Mouse (Mus musculus): Measurements from ENCODE around the gene Tnfrsf13b. TPM values are rescaled to one million over a fixed set of nuclear protein-coding genes. Genes with fewer than 3 reads are reported as not detected.
A peak's percentile ranks its signal among the peaks of the same experiment; 100 is the strongest.

Tnfrsf13b gene
- polyA plus RNA-seq (2016; fragmentation: Nextera tagmentation; extraction: Ambion mirVana), result 1.1 and 1.2 TPM in 2 replicates

DNA sequence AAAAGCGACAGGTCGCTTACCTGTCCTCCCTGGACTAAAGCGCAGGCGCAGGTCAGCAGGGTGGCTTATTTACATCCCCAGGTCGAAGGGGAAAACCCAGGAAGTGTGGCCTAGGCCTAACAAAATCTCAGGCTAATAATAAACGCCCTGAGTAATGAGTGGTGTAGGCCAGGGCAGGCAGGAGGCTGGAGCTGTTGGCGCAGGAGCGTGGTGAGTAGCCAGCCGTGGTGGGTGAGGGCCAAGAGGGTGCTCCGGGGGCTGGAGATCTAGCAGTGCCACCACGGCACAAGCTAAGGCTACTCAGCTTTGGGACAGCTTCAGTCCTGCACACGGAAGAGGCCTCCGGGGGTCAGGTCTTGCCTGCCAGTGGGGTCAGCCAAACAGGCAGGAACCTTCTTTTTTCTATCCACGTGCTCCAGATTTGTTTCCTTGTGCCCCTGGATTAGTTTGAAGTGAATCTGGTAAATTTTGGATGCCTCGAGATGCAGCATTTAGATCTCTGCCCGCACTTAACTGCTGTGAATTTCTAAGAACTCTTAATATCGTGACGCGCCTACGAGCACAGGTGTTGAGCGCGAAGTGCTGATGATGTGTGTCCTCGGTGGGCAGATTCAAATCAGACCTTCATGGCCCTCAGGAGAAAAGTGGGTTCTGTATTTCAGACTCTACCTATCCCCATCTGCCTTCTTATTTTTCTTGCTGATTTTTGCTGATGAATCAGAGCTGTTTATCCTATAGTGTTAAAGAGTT lies at the start of gene Tnfrsf13b:
Tnfrsf13b (plus strand) TSS at position 150 of the 750 bp plus-strand sequence.
- H3K4me3 ChIP-seq, result no peak within 1 kb of the TSS
- 0 out of 2 replicates have a peak, but pooled peaks cover 3% of the 10 kb centered on the region for H3K4me1 ChIP-seq
- H3K27ac ChIP-seq, result no peak within 1 kb of the TSS
- no peak for DNase-seq (ENCODE audit: low spot score)
- no peaks in the 10 kb centered on the region for H3K9me3 ChIP-seq
- H3K36me3 ChIP-seq, result no peaks in the 10 kb centered on the region
- 83% methylated on average over 23 of the region's 23 CpGs for WGBS
- 0 out of 2 replicates have a peak, but pooled peaks cover 4% of the 10 kb centered on the region for H3K27me3 ChIP-seq (ENCODE audit: insufficient read depth, poor library complexity, severe bottlenecking)

DNA sequence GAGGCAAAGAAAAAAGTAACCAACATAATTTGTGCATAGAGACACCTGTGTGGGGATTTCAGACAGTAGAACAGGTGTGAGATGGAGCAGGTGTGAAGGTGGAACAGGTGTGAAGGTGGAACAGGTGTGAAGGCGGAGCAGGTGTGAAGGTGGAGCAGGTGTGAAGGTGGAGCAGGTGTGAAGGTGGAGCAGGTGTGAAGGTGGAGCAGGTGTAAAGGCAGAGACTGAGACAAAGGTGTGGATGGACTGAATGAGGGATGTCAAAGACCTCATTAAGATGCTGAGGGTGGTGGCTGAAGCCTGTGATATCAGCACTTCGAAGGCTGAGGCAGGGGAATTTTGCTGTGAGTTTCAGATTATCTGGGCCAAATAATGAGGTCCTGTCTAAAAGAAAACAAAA lies 44.9 kb upstream of the Tnfrsf13b start:
- Histone ChIP-seq H3K36me3 (no peaks in the 10 kb centered on the region), H3K4me3 (no peak overlapping the region), H3K4me1 (peaks cover 6% of the 10 kb centered on the region; the same call in 1 of the 2 replicates), H3K27me3 (ENCODE audit: insufficient read depth, poor library complexity, severe bottlenecking) (peaks cover 18% of the 10 kb centered on the region; the same call in 1 of the 2 replicates), H3K27ac (no peak overlapping the region), H3K9me3 (no peaks in the 10 kb centered on the region)
- 70% methylated on average over 2 of the region's 2 CpGs for WGBS
- no peak for DNase-seq (ENCODE audit: low spot score)

DNA sequence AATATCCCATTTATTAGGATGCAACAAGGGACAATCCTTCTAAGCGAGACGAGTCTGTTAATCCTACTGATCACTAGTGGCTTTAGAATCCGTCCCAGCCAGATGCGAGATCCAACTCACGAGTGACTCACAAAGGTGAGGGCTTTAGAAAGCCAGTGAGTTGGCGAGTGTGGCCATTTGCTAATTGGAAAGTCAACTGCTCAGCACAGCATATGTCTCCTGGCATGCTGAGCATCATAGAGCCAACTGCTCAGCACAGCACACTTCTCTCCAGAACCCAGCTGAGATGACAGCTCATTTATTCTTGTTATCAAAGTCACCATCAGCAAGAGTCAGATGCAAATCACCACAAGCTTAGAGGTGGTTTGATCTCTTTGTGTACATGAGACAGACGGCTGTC lies 36.4 kb upstream of the Tnfrsf13b start:
- 75% methylated on average over 7 of the region's 7 CpGs for WGBS
- no peak overlapping the region for H3K27ac ChIP-seq

DNA sequence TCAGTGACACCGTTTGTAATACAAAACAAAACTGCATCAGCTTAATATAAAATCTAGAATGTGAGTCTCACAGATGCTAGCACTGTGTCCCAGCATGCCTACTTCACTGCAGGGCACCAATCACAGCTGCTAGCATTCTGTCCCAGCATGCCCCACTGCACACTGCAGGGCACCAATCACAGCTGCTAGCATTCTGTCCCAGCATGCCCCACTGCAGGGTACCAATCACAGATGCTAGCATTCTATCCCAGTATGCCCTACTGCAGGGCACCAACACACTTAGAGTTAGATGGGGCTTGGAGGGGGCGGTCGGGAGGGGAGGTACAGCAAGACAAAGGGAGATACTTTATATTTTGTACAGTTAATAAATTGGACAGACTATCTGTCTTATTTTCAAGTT lies 35.4 kb upstream of the Tnfrsf13b start:
- no peaks in the 10 kb centered on the region for H3K36me3 ChIP-seq
- no peaks in the 10 kb centered on the region for H3K27me3 ChIP-seq (ENCODE audit: insufficient read depth, poor library complexity, severe bottlenecking)
- no peak overlapping the region for H3K4me3 ChIP-seq
- 59% methylated on average over 3 of the region's 3 CpGs for WGBS
- H3K27ac ChIP-seq, result no peak overlapping the region
- H3K9me3 ChIP-seq, result no peaks in the 10 kb centered on the region
- no peaks in the 10 kb centered on the region; the same call in 1 of the 2 replicates for H3K4me1 ChIP-seq
- DNase-seq (ENCODE audit: low spot score), result no peak

More for the DNA sequence above, 36.4 kb upstream of the Tnfrsf13b start:
- no peaks in the 10 kb centered on the region for H3K9me3 ChIP-seq
- H3K36me3 ChIP-seq, result no peaks in the 10 kb centered on the region
- no peaks in the 10 kb centered on the region for H3K27me3 ChIP-seq (ENCODE audit: insufficient read depth, poor library complexity, severe bottlenecking)
- H3K4me3 ChIP-seq, result no peak overlapping the region
- DNase-seq (ENCODE audit: low spot score), result no peak
- H3K4me1 ChIP-seq, result peaks cover 6% of the 10 kb centered on the region; the same call in 1 of the 2 replicates

DNA sequence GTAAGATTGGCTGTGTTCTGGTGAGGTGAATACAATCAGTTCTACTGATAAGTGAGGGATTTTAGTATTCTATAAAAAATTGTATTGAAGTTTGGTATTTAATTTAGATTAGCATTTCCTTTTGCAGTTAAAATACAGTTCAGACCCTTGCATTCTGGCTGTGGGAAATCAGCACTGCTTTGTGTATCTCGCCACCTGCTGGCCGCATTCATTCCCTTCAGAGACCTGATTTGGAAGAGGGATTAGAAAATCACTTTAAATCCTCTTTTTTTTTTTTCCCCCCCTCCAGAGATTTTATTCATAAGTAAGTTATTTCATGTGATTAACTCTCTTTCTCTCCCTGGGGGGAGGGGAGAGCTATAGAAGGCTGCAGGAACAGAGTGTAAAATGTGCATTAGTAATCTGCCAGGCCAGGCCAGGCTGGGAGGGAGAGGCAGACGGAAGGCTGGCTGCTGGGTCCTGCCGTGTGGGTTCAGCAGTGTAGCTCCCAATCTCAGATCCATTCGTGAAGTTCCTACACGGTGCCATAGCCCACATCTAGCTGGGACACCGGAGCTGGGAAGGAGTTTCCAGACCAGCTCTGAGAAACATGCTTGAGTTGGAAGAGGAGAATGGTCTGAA lies 34.8 kb upstream of the Tnfrsf13b start:
- no peak overlapping the region for H3K4me3 ChIP-seq
- no peaks in the 10 kb centered on the region for H3K36me3 ChIP-seq
- no peaks in the 10 kb centered on the region for H3K27me3 ChIP-seq (ENCODE audit: insufficient read depth, poor library complexity, severe bottlenecking)
- no peak for DNase-seq (ENCODE audit: low spot score)
- WGBS, result 27% methylated on average over 7 of the region's 7 CpGs
- H3K9me3 ChIP-seq, result no peaks in the 10 kb centered on the region
- no peaks in the 10 kb centered on the region for H3K4me1 ChIP-seq
- H3K27ac ChIP-seq, result no peak overlapping the region

DNA sequence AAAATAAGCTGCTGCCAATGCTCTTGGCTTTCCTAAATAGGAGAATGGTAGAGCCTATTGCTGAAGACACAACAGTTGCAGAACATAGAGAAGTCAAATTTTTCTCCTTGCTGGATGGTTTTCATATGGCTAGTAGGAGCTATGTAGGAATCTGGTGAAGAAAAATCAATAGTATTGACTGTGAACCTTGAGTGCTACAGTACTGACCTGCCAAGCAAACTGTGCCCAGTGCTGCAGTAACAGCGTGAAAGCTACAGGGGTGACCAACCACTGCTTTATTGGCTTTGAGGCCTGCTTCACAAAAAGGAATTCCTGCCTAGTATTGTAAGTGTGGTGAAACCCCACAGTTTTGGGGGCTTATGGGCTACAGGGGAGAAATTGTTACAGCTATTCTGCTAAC lies 28.5 kb upstream of the Tnfrsf13b start:
- Histone ChIP-seq H3K4me3 (no peak overlapping the region), H3K4me1 (0 out of 2 replicates have a peak, but pooled peaks cover 5% of the 10 kb centered on the region), H3K36me3 (no peaks in the 10 kb centered on the region), H3K9me3 (no peaks in the 10 kb centered on the region), H3K27ac (no peak overlapping the region), H3K27me3 (ENCODE audit: insufficient read depth, poor library complexity, severe bottlenecking) (no peaks in the 10 kb centered on the region)
- DNase-seq (ENCODE audit: low spot score), result no peak
- WGBS, result 74% methylated on average over 1 of the region's 1 CpGs

DNA sequence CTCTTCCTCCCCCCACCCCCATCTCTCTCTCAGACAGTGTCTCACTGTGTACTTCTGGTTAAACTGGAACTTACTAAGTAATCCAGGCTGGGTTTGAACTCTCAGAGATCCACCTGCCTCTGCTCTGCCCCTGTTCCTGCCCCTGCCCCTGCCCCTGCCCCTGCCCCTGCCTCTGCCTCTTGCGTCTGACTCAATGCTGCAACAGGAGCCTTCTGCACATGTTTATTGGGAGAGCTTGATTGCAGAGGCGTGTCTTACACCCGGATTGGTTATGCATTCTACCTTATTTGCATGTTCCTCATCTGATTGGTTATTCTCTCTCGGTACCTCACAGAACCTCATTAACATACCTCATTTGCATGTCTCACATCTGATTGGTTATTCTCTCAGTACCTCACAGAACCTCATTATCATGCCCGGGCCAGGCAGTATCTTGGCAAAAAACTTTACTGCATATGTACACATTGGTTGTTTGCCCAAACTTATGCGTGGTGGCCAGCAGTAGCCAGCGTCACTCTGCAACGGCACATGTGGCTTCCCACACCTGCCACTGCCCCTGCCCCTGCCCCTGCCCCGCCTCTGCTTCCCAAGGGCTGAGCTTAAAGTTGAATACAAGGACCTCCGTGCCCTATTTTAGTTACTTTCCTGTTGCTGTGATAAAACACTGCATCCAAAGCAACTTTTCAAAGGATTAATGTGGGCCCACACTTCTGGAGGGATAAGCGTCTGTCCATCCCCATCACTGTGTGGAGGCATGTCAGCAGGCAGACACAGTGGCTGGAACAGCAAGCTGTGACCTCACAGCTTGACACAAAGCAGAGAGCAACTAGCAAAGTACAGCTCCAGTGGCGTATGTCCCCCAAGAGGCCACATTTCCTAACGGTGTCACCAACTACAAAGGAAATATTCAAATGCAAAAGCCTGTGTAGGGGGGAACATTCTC lies 23.9 kb upstream of the Tnfrsf13b start:
- no peak for DNase-seq (ENCODE audit: low spot score)
- WGBS, result 70% methylated on average over 13 of the region's 13 CpGs
- H3K4me1 ChIP-seq, result 0 out of 2 replicates have a peak, but pooled peaks cover 5% of the 10 kb centered on the region
- peaks cover 10% of the 10 kb centered on the region for H3K27me3 ChIP-seq (ENCODE audit: insufficient read depth, poor library complexity, severe bottlenecking)
- H3K36me3 ChIP-seq, result no peaks in the 10 kb centered on the region
- H3K4me3 ChIP-seq, result no peak overlapping the region
- no peaks in the 10 kb centered on the region for H3K9me3 ChIP-seq
- H3K27ac ChIP-seq, result no peak overlapping the region

DNA sequence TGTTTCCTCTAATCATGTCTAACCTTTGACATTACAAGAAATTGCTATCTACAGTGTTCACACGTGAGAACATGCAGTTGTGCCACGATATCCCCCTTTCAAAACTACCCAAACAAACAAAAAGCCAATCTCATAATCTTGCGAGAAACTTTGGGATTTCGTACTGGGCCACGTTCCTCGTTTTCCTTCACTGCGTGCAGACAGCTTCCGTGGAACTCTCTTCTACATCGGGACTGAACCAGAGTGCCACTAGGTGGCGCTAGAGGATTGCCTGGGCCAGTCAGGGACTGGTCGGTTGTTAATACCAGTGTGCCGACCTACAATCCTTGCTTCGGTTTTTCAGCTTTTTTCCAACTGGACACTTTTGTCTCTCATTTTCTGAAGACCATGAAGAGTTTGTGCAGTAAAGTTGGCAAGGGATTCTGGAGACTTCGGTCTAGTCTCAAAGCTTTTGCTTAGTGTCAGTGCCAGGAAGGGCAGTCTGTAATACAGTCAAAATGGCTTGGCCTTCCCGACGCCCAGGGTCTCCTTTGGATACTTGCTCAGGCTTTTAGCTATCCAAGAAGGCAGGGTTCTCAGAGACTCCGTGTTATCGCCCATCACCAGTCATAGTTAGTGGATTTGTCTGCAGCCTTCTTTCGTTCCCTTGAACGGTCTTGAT lies 22.2 kb upstream of the Tnfrsf13b start:
- WGBS, result 19% methylated on average over 20 of the region's 20 CpGs
- H3K9me3 ChIP-seq, result no peaks in the 10 kb centered on the region
- H3K4me1 ChIP-seq, result 0 out of 2 replicates have a peak, but pooled peaks cover 5% of the 10 kb centered on the region
- no peaks in the 10 kb centered on the region for H3K36me3 ChIP-seq
- H3K27me3 ChIP-seq (ENCODE audit: insufficient read depth, poor library complexity, severe bottlenecking), result peaks cover 10% of the 10 kb centered on the region
- H3K4me3 ChIP-seq, result no peak overlapping the region
- peak; percentile 90 for DNase-seq (ENCODE audit: low spot score)
- H3K27ac ChIP-seq, result no peak overlapping the region

DNA sequence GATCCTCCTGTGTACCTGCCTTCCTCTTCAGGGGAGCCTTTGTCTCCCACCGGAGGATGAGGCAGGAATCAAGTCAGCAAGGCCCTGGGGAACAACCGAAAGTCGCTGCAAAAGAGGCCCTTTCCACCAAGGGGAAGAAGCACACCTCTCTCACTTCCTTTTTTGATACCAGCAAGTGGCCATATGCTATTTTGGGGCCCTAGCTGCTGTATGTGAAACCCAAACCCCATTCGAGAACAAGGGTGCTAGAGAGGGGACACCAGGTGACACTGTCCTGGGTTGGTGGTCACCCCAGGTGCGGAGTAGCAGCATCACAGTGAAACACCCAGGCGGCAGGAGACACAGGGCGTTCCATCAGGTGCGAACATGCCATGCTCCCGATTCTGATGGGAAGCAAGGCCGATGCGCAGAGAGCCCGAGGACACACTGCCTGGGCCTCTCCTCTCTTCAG lies 17.6 kb upstream of the Tnfrsf13b start:
- H3K4me1 ChIP-seq, result 0 out of 2 replicates have a peak, but pooled peaks cover 3% of the 10 kb centered on the region
- 77% methylated on average over 12 of the region's 12 CpGs for WGBS

DNA sequence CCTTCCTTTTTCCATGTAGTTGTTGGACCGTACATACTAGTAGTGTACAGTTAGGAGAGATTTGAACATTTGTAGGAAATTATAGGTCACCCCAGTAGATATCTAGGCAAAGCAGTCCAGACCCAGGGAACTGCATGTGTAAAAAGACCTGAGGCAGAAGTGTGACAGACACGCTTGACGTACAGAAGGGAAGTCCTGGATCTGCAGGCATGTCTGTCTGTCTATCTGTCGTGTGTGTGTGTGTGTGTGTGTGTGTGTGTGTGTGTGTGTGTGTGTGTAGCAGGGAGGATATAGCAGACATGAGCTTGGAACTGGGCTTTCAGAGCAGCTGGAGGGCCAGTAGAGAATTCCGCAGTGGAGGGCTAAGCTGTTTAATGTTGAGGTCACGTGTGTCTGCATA lies 16.8 kb upstream of the Tnfrsf13b start:
- DNase-seq (ENCODE audit: low spot score), result no peak
- Histone ChIP-seq H3K36me3 (no peaks in the 10 kb centered on the region), H3K4me3 (no peak overlapping the region), H3K9me3 (no peaks in the 10 kb centered on the region), H3K27me3 (ENCODE audit: insufficient read depth, poor library complexity, severe bottlenecking) (peaks cover 20% of the 10 kb centered on the region), H3K4me1 (0 out of 2 replicates have a peak, but pooled peaks cover 3% of the 10 kb centered on the region), H3K27ac (no peak overlapping the region)
- 75% methylated on average over 6 of the region's 6 CpGs for WGBS

More for the DNA sequence above, 17.6 kb upstream of the Tnfrsf13b start:
- peak; percentile 70 for DNase-seq (ENCODE audit: low spot score)
- H3K27me3 ChIP-seq (ENCODE audit: insufficient read depth, poor library complexity, severe bottlenecking), result peaks cover 22% of the 10 kb centered on the region
- no peaks in the 10 kb centered on the region for H3K36me3 ChIP-seq
- no peaks in the 10 kb centered on the region for H3K9me3 ChIP-seq
- H3K4me3 ChIP-seq, result no peak overlapping the region
- no peak overlapping the region for H3K27ac ChIP-seq

DNA sequence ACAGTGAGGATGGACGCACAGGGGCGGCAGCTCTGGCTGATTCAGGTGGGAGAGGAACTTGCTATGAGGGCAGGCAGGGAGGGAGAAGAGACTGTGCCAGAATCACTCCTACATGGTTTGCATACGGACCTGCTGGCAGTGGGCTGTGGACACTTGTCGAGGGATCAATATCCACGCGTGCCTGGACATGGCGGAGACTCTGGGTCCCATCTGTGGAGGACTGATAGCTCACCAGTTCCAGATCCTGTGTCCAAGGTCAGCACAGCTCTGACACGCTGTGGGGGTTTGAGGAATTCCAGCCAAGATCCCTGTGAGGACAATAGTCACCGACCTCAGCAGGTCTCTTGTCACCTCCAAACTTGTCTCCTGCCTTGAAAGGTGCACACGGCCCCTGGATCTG lies 16.4 kb upstream of the Tnfrsf13b start:
- H3K27me3 ChIP-seq (ENCODE audit: insufficient read depth, poor library complexity, severe bottlenecking), result peaks cover 16% of the 10 kb centered on the region
- WGBS, result 73% methylated on average over 10 of the region's 10 CpGs

DNA sequence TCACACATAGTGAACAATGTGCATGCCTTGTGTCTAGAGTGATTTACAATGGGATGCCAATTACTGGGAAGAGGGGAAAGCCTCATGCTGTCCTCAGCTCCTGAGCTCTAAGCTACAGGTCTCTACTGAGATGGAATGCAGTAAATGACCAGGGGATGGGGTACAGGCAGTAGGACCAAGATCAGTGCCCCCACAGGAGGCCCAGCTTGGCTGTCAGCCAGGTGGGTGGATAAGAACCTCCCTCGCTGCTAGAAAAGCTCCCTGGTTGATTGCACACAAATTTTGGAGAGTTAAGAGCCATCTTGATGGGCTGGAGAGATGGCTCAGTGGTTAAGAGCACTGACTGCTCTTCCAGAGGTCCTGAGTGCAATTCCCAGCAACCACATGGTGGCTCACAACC lies 15.6 kb upstream of the Tnfrsf13b start:
- DNase-seq (ENCODE audit: low spot score), result peak; percentile 65
- WGBS, result 52% methylated on average over 1 of the region's 1 CpGs
- Histone ChIP-seq H3K27me3 (ENCODE audit: insufficient read depth, poor library complexity, severe bottlenecking) (peaks cover 12% of the 10 kb centered on the region), H3K4me3 (no peak overlapping the region), H3K36me3 (no peaks in the 10 kb centered on the region), H3K27ac (no peak overlapping the region), H3K9me3 (no peaks in the 10 kb centered on the region), H3K4me1 (0 out of 2 replicates have a peak, but pooled peaks cover 6% of the 10 kb centered on the region)

More for the DNA sequence above, 16.4 kb upstream of the Tnfrsf13b start:
- Histone ChIP-seq H3K36me3 (no peaks in the 10 kb centered on the region), H3K4me1 (0 out of 2 replicates have a peak, but pooled peaks cover 3% of the 10 kb centered on the region), H3K4me3 (no peak overlapping the region), H3K27ac (no peak overlapping the region), H3K9me3 (no peaks in the 10 kb centered on the region)
- DNase-seq (ENCODE audit: low spot score), result peak; percentile 66
